Mouse (Mus musculus): ENCODE results near the gene Tmigd1. TPM values are rescaled to one million over a fixed set of nuclear protein-coding genes. Genes with fewer than 3 reads are reported as not detected.

Gene Tmigd1
- total and polyA plus RNA-seq, 3 experiments: not detected

DNA sequence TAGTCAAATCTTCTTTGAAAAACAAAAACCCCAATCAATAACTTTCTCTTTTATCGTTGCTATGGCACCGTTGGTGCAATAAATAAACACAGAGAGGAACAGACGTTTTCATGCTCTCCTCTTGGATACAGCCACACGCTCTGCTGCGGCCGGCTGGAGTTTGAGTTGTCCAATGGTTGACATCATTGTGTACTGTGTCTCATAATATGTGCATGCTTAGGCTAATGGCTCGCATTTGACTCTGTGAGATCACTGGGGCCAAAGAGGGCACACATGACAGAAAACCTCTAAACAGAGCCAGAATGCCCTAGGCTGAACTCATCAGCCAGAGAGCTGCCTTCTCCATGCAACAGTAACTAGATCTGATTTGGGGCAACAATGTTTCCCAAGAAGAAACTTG, 12.4 kb downstream of the Tmigd1 start:
- no peak for DNase-seq (ENCODE audit: extremely low read depth)

GRCm38 (mm10) chr11:76916539-76917229, 14.7 kb downstream of the Tmigd1 start:
- Histone ChIP-seq H3K9ac (ENCODE audit: insufficient read depth, low read depth) (peak overlapping the region; percentile 39; the same call in 1 of the 2 replicates), H3K9me3 (replicated peaks; ENCODE audit: low read length) (no peaks in the 10 kb centered on the region), H3K4me2 (ENCODE audit: insufficient read depth, low read depth, poor library complexity, severe bottlenecking) (peak overlapping the region; percentile 73), H3K79me2 (replicated peaks; ENCODE audit: control insufficient read depth, extremely low read depth, insufficient read depth, poor library complexity, severe bottlenecking) (no peaks in the 10 kb centered on the region), H3K27ac (ENCODE audit: insufficient read depth, low read depth) (no peak overlapping the region), H3K4me1 (ENCODE audit: control insufficient read depth in 1 of 2, insufficient read depth in 2 of 2) (peaks cover 10 to 35% of the 10 kb centered on the region in 2 experiments), H3K4me3 (replicated peaks in 1 of 3; ENCODE audit: low read depth in 2 of 3, low read length in 2 of 3, poor library complexity in 1 of 3) (no peak overlapping the region), H3K36me3 (replicated peaks in 1 of 2; ENCODE audit: control insufficient read depth in 1 of 2, insufficient read depth in 1 of 2, low read length in 1 of 2) (no peaks in the 10 kb centered on the region), H3K27me3 (replicated peaks) (peaks cover 5% of the 10 kb centered on the region)
- dilution Hi-C loops (cut with MboI; ENCODE audit: extremely low pct_ligation_motif_present, extremely low pct_unique_long_range_greater_than_20kb, low sequenced_read_pairs) (no loop called here), in situ Hi-C loops (cut with MboI; ENCODE audit: low pct_ligation_motif_present, low pct_unique_long_range_greater_than_20kb, low sequenced_read_pairs) (no loop called here)
- TF ChIP-seq NELFE (IDR thresholded peaks at IDR 0.05; ENCODE audit: low read depth, low read length) (no peak), CHD1 (IDR thresholded peaks at IDR 0.05; ENCODE audit: low read depth, low read length) (no peak), BHLHE40 (IDR thresholded peaks at IDR 0.05; ENCODE audit: low read depth, low read length) (peak; percentile 76), IRF4 (IDR thresholded peaks at IDR 0.05; ENCODE audit: low read depth, low read length) (0 out of 2 replicates have a peak, but pooled peaks have one; percentile 17), ZNF384 (IDR thresholded peaks at IDR 0.05; ENCODE audit: low read depth, low read length) (peak; percentile 86), ETS1 (conservative IDR thresholded peaks at IDR 0.05; ENCODE audit: low read depth, low read length) (peak; percentile 52; the same call in 1 of the 2 replicates), JUN (IDR thresholded peaks at IDR 0.05; ENCODE audit: insufficient read depth, low read depth, low read length) (peak; percentile 51; the same call in 1 of the 2 replicates), USF2 (conservative IDR thresholded peaks at IDR 0.05; ENCODE audit: low read depth, low read length) (no peak), NRF1 (IDR thresholded peaks at IDR 0.05; ENCODE audit: low read depth, low read length) (no peak), EP300 (IDR thresholded peaks at IDR 0.05; ENCODE audit: low read length) (peak; percentile 70; the same call in 1 of the 2 replicates), MAFK (IDR thresholded peaks at IDR 0.05; ENCODE audit: insufficient replicate concordance, low read length) (peak; percentile 98), UBTF (IDR thresholded peaks at IDR 0.05; ENCODE audit: low read depth, low read length) (no peak)
- peak; percentile 85 for DNase-seq (ENCODE audit: extremely low read depth)

More for the DNA sequence above, 12.4 kb downstream of the Tmigd1 start:
- TF ChIP-seq MAFK (IDR thresholded peaks at IDR 0.05; ENCODE audit: insufficient replicate concordance, low read length): no peak
- TF ChIP-seq EP300 (IDR thresholded peaks at IDR 0.05; ENCODE audit: low read length): no peak
- TF ChIP-seq ETS1 (conservative IDR thresholded peaks at IDR 0.05; ENCODE audit: low read depth, low read length): no peak
- TF ChIP-seq USF2 (conservative IDR thresholded peaks at IDR 0.05; ENCODE audit: low read depth, low read length): no peak
- no peak for TF ChIP-seq MEF2A (IDR thresholded peaks at IDR 0.05; ENCODE audit: borderline replicate concordance, low read depth, low read length)
- H3K79me2 ChIP-seq (replicated peaks; ENCODE audit: control insufficient read depth, extremely low read depth, insufficient read depth, poor library complexity, severe bottlenecking): no peaks in the 10 kb centered on the region
- H3K27ac ChIP-seq (ENCODE audit: insufficient read depth, low read depth): no peak overlapping the region
- H3K4me1 ChIP-seq (ENCODE audit: control insufficient read depth in 1 of 2, insufficient read depth in 2 of 2): peaks cover 5 to 23% of the 10 kb centered on the region in 2 experiments; a peak in 3 of 4 replicates
- no peak overlapping the region for H3K4me2 ChIP-seq (ENCODE audit: insufficient read depth, low read depth, poor library complexity, severe bottlenecking)
- H3K36me3 ChIP-seq (replicated peaks in 1 of 2; ENCODE audit: control insufficient read depth in 1 of 2, insufficient read depth in 1 of 2, low read length in 1 of 2): no peaks in the 10 kb centered on the region
- H3K9me3 ChIP-seq (replicated peaks; ENCODE audit: low read length): no peaks in the 10 kb centered on the region
- no peak overlapping the region for H3K9ac ChIP-seq (ENCODE audit: insufficient read depth, low read depth)
- no peak overlapping the region for H3K4me3 ChIP-seq (replicated peaks in 1 of 3; ENCODE audit: low read depth in 2 of 3, low read length in 2 of 3, poor library complexity in 1 of 3)
- in situ Hi-C loops (cut with MboI; ENCODE audit: low pct_ligation_motif_present, low pct_unique_long_range_greater_than_20kb, low sequenced_read_pairs) (no loop called here), dilution Hi-C loops (cut with MboI; ENCODE audit: extremely low pct_ligation_motif_present, extremely low pct_unique_long_range_greater_than_20kb, low sequenced_read_pairs) (no loop called here)
- H3K27me3 ChIP-seq (replicated peaks): peaks cover 8% of the 10 kb centered on the region

Data from CH12.LX (cell line).